Mouse (Mus musculus) midbrain, embryonic 12.5 days (tissue): ENCODE measurements around the gene Fam217a. TPM values are rescaled to one million over a fixed set of nuclear protein-coding genes. Genes with fewer than 3 reads are reported as not detected.
"Not testable (repeated sequence)": the region's sequence is repeated elsewhere in the genome, so short reads cannot be mapped to it uniquely, and the experiment has no call there.

ENCODE experiments used
- ATAC-seq: fragments of 200-750 bp; cut with Nextera tagmentation; 2 replicates; pipeline ENCODE4 v1.8.0; 2017; ENCODE audit warnings: low read depth, moderate TSS enrichment, moderate library complexity; ENCODE audit not compliant: low FRiP score
- H3K27ac ChIP-seq: fragments of 300-500 bp; sonication (generic); replicated peaks from 2 replicates; pipeline ENCODE4 v1.5.1; 2016; ENCODE audit warnings: mild to moderate bottlenecking
- H3K27me3 ChIP-seq: fragments of 300-500 bp; sonication (generic); 2 replicates; pipeline ENCODE4 v1.6.1; 2016; ENCODE audit warnings: mild to moderate bottlenecking
- H3K36me3 ChIP-seq: fragments of 300-500 bp; sonication (generic); 2 replicates; pipeline ENCODE4 v1.6.1; 2016
- H3K4me1 ChIP-seq: fragments of 300-500 bp; sonication (generic); 2 replicates; pipeline ENCODE4 v1.6.1; 2016
- H3K4me2 ChIP-seq: fragments of 300-500 bp; sonication (generic); replicated peaks from 2 replicates; pipeline ENCODE4 v1.6.1; 2016; ENCODE audit warnings: mild to moderate bottlenecking, moderate library complexity
- H3K4me3 ChIP-seq: fragments of 300-500 bp; sonication (generic); 2 replicates; pipeline ENCODE4 v1.5.1; 2016; ENCODE audit warnings: mild to moderate bottlenecking
- H3K9ac ChIP-seq: fragments of 300-500 bp; sonication (generic); replicated peaks from 2 replicates; pipeline ENCODE4 v1.6.1; 2016; ENCODE audit warnings: mild to moderate bottlenecking, moderate library complexity
- H3K9me3 ChIP-seq: fragments of 300-500 bp; sonication (generic); 2 replicates; pipeline ENCODE4 v1.6.1; 2016; ENCODE audit warnings: mild to moderate bottlenecking
- WGBS: fragments of 180-500 bp; shearing (Covaris S2); methylation state at CpG from one replicate; pipeline ENCODE4 v1.1.7; 2016; 5-methylcytosine and 5-hydroxymethylcytosine counted together
- polyA plus RNA-seq: library from polyadenylated mRNA; unstranded; fragments of >200 nt; fragmentation: Nextera tagmentation; extraction: Ambion mirVana; gene quantifications from 2 replicates; pipeline ENCODE4 v1.2.1, GENCODE M21; 2016

The Fam217a gene
- polyA plus RNA-seq, 1 experiment from 2014 or later = 0.68 TPM

DNA sequence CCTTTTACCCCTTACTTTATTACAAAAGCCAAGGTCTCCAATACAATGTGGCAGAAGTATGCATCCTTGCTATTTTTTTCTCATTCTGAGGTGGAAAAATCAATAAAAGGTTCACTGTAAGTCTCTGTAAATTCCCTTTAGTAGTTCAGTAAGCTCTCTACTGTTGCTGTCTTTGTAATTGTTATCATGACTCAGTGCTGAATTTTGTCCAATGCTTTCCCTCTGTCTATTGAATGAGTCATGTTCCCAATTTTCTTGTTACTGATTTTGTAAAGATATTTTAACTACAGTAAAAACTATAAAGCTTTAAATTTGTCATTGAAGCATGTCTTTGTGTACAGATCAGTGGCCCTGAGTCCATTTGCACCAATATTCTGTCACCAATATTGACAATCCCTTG lies 18.3 kb upstream of the Fam217a start:
- Histone ChIP-seq H3K4me2 (no peak overlapping the region), H3K36me3 (no peaks in the 10 kb centered on the region), H3K4me1 (no peaks in the 10 kb centered on the region), H3K9ac (no peak overlapping the region), H3K27me3 (no peaks in the 10 kb centered on the region), H3K4me3 (no peak overlapping the region), H3K27ac (no peak overlapping the region), H3K9me3 (no peaks in the 10 kb centered on the region)
- ATAC-seq = no peak

DNA sequence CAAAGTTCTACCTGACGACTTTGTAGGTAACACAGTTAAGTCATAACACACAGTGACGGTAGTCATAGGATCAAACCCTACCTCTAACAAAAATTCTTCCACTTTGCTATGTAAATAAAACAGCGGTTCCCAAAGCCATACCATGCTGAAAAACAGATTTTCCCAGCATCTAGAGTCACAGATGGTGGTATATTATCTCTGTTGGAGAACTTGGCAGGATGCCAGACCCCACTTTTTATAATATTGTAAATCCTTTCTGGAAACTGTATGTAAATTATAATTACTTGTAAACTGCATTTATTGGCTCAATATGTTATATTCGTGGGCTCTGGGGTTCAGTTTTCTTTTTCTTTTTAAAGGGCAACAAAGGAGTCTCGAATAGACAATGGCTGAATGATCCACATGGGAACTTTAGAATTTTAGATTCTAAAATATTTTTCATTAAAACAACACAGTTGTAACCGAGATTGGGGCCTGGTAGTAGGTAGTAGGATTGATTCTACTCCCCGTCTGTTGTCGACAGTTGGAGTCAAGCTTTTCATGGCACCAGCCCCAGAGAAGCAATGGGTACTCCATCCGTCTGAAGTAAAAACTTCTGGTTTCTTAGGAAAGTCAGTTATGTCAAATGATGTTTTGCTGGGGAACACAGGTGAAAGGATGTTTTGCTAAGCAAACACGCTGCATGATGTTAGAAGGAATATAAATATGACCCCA lies 11.0 kb upstream of the Fam217a start:
- WGBS = 82% methylated on average over 10 of the region's 10 CpGs

DNA sequence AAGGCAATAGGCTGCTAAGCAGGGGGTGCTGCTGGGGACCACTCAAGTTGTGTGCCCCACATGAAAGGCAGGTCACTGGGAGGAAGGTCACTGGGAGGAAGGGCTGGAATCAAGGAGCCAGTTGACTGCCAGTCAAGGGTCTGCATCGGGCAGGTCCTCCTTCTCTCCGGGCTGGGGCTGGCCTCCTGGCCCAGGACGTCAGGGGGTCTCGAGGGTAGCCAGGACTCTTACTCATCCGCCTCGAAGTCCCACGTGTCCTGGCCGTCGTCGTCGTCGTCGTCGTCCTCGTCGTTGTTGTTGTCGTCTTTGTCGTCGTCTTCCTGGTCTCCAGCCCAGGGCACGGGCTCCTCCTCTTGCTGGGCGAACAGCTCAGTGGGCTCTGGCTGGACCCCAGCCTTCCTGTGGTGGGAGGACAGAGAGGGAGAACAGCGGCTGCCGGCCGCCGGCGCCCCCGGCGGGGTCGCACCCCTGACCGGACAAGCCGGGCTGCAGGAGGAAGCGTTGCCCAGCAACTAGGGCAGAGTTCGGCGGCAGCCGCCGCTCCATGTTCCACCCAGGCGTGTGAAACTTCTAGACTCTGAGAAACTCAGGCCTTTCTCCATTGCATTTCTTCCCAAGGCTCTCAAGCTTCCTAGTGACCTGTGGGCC lies 7.5 kb downstream of the Fam217a start:
- H3K4me3 ChIP-seq = peak overlapping the region; percentile 33
- peaks cover 7% of the 10 kb centered on the region for H3K4me1 ChIP-seq
- H3K27me3 ChIP-seq = no peaks in the 10 kb centered on the region
- H3K9me3 ChIP-seq = no peaks in the 10 kb centered on the region
- H3K36me3 ChIP-seq = no peaks in the 10 kb centered on the region
- ATAC-seq = 0 out of 2 replicates have a peak, but pooled peaks have one; percentile 30
- no peak overlapping the region for H3K27ac ChIP-seq
- peak overlapping the region; percentile 52 for H3K4me2 ChIP-seq
- WGBS = 39% methylated on average over 37 of the region's 37 CpGs
- H3K9ac ChIP-seq = no peak overlapping the region; the same call in 1 of the 2 replicates

More for the DNA sequence above, 11.0 kb upstream of the Fam217a start:
- no peak for ATAC-seq
- Histone ChIP-seq H3K4me3 (no peak overlapping the region), H3K27me3 (no peaks in the 10 kb centered on the region), H3K27ac (no peak overlapping the region), H3K4me1 (no peaks in the 10 kb centered on the region), H3K9me3 (no peaks in the 10 kb centered on the region), H3K9ac (no peak overlapping the region), H3K36me3 (no peaks in the 10 kb centered on the region), H3K4me2 (no peak overlapping the region)

DNA sequence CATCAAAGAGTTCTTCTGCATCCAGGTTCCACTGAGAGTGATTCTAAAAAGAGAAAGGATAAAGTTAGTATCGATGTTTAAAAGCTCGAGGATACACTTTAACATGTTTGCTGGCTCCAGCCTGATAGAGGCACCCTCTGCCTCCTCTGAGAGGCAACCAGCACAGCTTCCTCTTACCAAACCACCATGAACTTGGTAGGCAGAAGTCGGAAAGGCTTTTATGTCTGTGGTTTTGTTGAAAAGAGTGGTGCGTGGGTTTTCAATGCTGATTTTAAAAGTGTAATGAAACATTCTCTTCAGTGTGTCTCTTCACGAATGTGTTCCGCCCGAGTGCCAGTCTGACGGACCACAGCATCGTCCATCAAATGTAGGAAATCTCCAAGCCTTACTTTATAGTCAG lies 9.5 kb downstream of the Fam217a start:
- Histone ChIP-seq H3K9ac (no peak overlapping the region), H3K9me3 (no peaks in the 10 kb centered on the region), H3K4me2 (no peak overlapping the region), H3K27me3 (no peaks in the 10 kb centered on the region), H3K36me3 (no peaks in the 10 kb centered on the region), H3K4me1 (peaks cover 7% of the 10 kb centered on the region), H3K4me3 (no peak overlapping the region), H3K27ac (no peak overlapping the region)
- 91% methylated on average over 9 of the region's 9 CpGs for WGBS
- ATAC-seq = no peak

DNA sequence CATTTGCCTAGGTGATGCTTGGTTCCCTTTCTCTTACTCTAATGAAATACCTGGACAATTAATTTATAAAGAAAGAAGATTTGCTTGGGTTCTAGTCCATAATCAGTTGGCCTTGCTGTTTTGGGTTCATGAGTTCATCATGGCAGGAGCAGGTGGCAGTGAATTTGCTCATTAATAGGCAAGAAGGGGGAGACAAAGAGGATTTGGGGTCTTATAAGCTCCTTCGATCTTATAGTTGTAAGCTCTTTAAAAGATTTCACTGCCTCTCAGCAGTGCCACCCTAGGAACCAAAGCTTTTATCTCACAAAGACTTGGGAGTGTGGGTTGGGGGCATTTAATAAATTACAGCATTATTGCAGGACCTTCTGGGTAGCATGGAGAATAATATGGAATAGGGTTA lies 31.2 kb downstream of the Fam217a start:
- Histone ChIP-seq H3K27ac (no peak overlapping the region), H3K9ac (no peak overlapping the region), H3K27me3 (no peaks in the 10 kb centered on the region), H3K4me3 (no peak overlapping the region), H3K4me1 (no peaks in the 10 kb centered on the region), H3K4me2 (no peak overlapping the region), H3K9me3 (no peaks in the 10 kb centered on the region), H3K36me3 (peaks cover 87% of the 10 kb centered on the region)
- no peak for ATAC-seq
- 47% methylated on average over 1 of the region's 1 CpGs for WGBS

DNA sequence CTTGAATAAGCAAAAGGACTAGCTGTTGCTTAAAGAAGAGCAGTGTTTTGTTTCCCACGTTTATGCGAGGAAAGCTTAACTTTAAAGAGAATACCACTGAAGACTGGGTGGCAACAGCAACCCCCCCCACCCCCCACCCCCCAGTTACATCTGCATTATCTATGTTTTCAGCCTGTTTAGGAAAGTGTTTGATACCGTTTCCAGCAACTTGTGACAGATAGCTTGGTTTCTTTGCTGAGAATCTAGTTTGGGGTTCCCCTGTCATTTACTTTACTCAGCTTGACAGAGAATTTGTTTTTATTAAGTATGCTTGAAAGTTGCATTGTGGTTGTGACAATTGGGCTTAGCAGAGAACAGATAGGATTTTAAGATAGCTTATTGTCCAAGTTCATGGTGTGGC lies 47.6 kb downstream of the Fam217a start:
- peak overlapping the region; percentile 80 for H3K9ac ChIP-seq
- H3K27me3 ChIP-seq = no peaks in the 10 kb centered on the region
- H3K4me3 ChIP-seq = peak overlapping the region; percentile 70
- no peaks in the 10 kb centered on the region for H3K9me3 ChIP-seq
- WGBS = 6% methylated on average over 3 of the region's 3 CpGs
- peaks cover 24% of the 10 kb centered on the region for H3K4me1 ChIP-seq
- no peaks in the 10 kb centered on the region for H3K36me3 ChIP-seq
- no peak overlapping the region for H3K27ac ChIP-seq
- ATAC-seq = no peak
- H3K4me2 ChIP-seq = peak overlapping the region; percentile 76

DNA sequence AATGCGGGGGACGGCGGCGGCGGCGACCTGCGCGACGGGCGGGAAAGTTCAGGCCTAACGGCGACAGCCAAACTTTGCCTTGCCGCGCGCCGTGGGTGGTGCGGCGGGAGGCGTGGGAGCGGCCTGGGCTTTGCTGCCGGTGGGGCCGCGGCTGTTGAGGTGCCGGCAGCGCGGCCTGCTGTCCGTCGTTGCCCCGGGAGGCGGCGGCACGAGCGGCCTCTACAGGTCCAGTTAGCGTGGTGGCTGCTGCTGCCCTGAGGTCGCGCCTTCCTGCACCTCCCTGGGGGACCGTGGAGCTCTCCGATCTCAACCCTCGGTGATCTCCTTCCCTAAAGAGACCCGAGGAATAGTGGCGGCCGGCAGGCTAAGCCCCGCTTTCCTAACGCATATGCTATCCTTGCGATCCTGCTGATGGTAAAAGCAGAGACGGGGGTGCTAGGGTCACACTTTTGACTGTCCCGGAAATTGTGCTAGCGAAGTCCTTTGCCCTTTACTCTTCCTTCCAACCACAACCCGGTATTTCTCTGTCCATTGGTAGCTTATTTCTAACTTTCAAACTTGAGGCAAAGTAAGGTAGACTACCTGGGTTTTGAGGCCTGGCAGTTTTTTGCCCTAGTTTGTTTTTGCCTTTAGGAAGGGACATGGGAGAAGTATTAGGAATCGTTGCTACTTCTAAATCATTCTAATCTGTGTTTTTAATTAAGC lies 48.2 kb downstream of the Fam217a start:
- peak; percentile 61 for ATAC-seq
- Histone ChIP-seq H3K9ac (peak overlapping the region; percentile 80), H3K36me3 (no peaks in the 10 kb centered on the region), H3K4me2 (peak overlapping the region; percentile 76), H3K27me3 (no peaks in the 10 kb centered on the region), H3K4me1 (peaks cover 24% of the 10 kb centered on the region), H3K27ac (peak overlapping the region; percentile 99), H3K4me3 (peak overlapping the region; percentile 70), H3K9me3 (no peaks in the 10 kb centered on the region)
- under 1% methylated on average over 49 of the region's 50 CpGs for WGBS

DNA sequence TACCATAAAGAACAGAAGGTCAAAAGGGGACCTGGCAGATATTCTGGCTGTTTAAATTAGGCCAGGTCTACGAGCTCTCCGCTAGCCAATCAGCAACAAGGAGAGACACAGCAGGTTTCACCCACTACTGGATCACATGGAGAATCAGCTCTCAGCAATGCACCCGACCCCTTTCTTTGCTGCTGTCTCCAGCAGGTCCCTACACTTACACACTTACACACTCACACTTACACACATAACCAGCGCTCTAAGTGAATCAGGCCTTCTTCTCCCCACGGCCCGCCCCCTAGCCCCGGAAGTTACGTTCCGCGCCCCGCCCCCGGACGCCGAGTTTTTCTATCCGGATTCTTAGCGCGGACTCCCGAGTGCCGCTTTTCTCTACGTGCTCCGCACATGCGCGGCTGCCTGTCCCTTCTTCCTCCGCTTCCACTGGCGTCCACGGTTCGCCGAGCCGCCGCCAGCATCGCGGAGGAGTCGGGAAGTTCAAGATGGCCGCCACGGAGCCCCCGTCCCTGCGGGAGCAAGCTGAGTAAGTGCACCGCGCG lies 48.9 kb downstream of the Fam217a start, which contains the start of gene Prpf4b:
TSS of gene Prpf4b (plus strand) at position 137 of the 545 bp plus-strand sequence.
- ATAC-seq = peak; percentile 80
- peaks cover 24% of the 10 kb centered on the region for H3K4me1 ChIP-seq
- peak within 1 kb of the TSS; percentile 99 for H3K27ac ChIP-seq
- no peaks in the 10 kb centered on the region for H3K9me3 ChIP-seq
- peak within 1 kb of the TSS; percentile 76 for H3K4me2 ChIP-seq
- peak within 1 kb of the TSS; percentile 70 for H3K4me3 ChIP-seq
- peak within 1 kb of the TSS; percentile 80 for H3K9ac ChIP-seq
- no peaks in the 10 kb centered on the region for H3K27me3 ChIP-seq
- no peaks in the 10 kb centered on the region for H3K36me3 ChIP-seq
- under 1% methylated on average over 40 of the region's 40 CpGs for WGBS

DNA sequence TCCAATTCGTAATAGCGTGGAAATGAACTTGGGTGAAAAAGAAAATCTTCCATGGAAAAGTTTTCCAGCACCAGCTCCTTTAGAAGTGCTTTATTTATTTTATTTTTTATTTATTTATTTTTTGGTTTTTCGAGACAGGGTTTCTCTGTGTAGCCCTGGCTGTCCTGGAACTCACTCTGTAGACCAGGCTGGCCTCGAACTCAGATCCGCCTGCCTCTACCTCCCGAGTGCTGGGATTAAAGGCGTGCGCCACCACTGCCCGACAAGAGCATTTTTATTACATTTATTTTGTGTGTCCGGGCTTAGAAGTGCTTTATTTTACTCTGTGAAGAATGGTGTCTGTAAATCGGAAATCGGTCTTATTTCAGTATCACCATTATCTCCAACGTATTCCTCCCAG lies 49.4 kb downstream of the Fam217a start:
- Histone ChIP-seq H3K9ac (peak overlapping the region; percentile 80; the same call in 1 of the 2 replicates), H3K4me3 (peak overlapping the region; percentile 70), H3K4me1 (peaks cover 24% of the 10 kb centered on the region), H3K27ac (peak overlapping the region; percentile 99), H3K4me2 (peak overlapping the region; percentile 76)
- ATAC-seq = peak; percentile 23; the same call in 1 of the 2 replicates
- not testable (repeated sequence) for H3K9me3 ChIP-seq, H3K36me3 ChIP-seq, H3K27me3 ChIP-seq
- WGBS = 22% methylated on average over 13 of the region's 13 CpGs

DNA sequence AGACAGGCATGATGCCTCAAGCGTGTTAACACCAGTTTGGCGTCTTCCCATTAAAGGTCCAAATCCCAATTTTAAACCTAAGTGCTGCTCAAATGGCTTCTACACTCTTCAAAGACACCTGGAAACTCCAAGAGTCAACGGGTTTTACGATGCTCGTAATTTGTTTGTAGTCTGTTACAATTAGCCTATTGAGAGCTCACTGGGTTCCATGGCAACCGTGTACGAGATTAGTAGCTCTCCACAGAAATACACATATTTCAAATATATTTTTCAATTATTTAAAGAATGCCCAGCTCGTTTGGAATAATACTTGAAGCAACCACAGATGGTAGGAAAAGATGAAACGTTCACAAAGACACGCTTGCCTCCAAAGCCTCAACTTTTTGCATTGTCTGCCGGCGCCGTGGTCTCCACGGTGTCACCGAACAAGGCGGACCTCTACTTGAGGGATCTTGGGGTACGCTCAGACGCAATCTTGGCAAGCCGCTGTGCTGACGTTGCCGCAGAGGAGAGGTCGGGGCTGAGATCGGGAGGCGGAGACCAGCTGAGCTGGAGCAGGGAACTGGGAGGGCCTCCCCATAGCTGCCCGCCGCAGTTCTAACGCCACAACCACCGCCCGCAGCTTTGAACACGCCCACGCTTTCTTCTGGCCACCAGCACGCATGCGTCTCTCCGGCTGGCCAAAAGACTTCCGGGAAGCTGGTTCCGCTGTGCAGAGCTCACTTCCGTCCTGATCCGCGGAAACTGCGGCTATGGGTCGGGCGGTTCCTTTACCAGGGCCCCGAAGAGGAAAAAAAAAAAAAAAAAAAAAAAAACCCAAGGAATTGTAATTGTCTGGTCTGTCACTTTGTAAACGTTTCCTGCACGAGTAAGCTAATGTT lies 50.1 kb downstream of the Fam217a start:
- 3% methylated on average over 45 of the region's 45 CpGs for WGBS
- Histone ChIP-seq H3K4me2 (peak overlapping the region; percentile 76), H3K27me3 (no peaks in the 10 kb centered on the region), H3K9ac (peak overlapping the region; percentile 66), H3K27ac (peak overlapping the region; percentile 99), H3K4me1 (peaks cover 24% of the 10 kb centered on the region), H3K4me3 (peak overlapping the region; percentile 70), H3K9me3 (no peaks in the 10 kb centered on the region), H3K36me3 (no peaks in the 10 kb centered on the region)
- peak; percentile 91 for ATAC-seq
